Mouse (Mus musculus) CH12.LX (cell line): ENCODE data around the gene Cacna1c.

Experiments used
- CHD2 ChIP-seq: IDR thresholded peaks from 2 replicates; pipeline ENCODE4 v1.6.1; 2011; ENCODE audit warnings: low read length, improper control_type of control experiment
- CTCF ChIP-seq, 2 experiments: IDR thresholded peaks in 1 of 2; conservative IDR thresholded peaks in 1 of 2; 2 replicates each; pipeline ENCODE4 v1.5.1; 2011 to 2012; ENCODE audit warnings: low read depth in 2 of 2, low read length in 2 of 2, improper control_type of control experiment in 1 of 2, inconsistent platforms in 1 of 2, mild to moderate bottlenecking in 1 of 2, moderate library complexity in 1 of 2
- E2F4 ChIP-seq: IDR thresholded peaks from 2 replicates; pipeline ENCODE4 v1.6.1; 2011; ENCODE audit warnings: low read depth, low read length, improper control_type of control experiment; ENCODE audit not compliant: insufficient replicate concordance
- ETS1 ChIP-seq: conservative IDR thresholded peaks from 2 replicates; pipeline ENCODE4 v1.6.1; 2012; ENCODE audit warnings: low read depth, mild to moderate bottlenecking, inconsistent platforms, low read length, improper control_type of control experiment, moderate library complexity

DNA sequence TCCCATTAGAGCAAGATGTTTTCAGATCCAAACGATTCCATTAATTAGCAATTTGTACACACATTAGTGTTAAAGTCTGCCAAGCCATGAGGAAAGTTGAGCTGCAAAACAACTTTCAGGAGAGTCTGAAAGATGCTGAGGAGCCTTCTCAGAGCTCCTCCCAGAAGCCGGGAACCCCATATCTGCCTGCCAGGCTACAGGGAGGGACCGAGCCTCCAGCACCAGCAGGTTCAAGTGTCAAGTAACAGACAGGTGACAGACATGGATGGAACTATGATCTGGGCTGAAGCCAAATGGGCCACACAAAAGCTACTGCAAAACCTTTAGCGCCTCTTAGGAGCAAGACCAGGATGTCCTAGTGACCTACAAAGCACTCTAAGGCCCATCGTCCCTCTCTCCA, 437.2 kb downstream of the Cacna1c start:
- TF ChIP-seq E2F4 (no peak), CHD2 (no peak), CTCF (conservative IDR thresholded peaks at IDR 0.05 in 1 of 2, IDR thresholded peaks at IDR 0.05 in 1 of 2; ENCODE audit: low read depth in 2 of 2, low read length in 2 of 2) (no peak), ETS1 (no peak)
